Mouse (Mus musculus): ENCODE measurements at regions not wholly inside any gene's neighbourhood (a gene's known extent, or its start where the extent isn't known, plus 50 kb on each side); places are given as distances from the start of the nearest gene placed in this dataset.
A peak's percentile ranks its signal among the peaks of the same experiment; 100 is the strongest.

- no peak for DNase-seq (ENCODE audit: extremely low spot score in 1 of 2, low spot score in 2 of 2)
- Histone ChIP-seq H3K27ac (no peak overlapping the region), H3K4me3 (no peak overlapping the region)
- intact Hi-C loops (cut with DNase I), result no loop called here
- no peak for TF ChIP-seq CTCF (IDR thresholded peaks at IDR 0.05)
Observed at GRCm38 (mm10) chr4:26965831-26966230, 619.1 kb upstream of the Manea start.

- TF ChIP-seq CTCF (IDR thresholded peaks at IDR 0.05), result no peak
- intact Hi-C loops (cut with DNase I), result no loop called here
- no peak overlapping the region for H3K27ac ChIP-seq
Observed at GRCm38 (mm10) chr4:26964850-26965249, 618.2 kb upstream of the Manea start.

GRCm38 (mm10) chr4:26944617-26945016 is 597.9 kb upstream of the Manea start:
- no peak for DNase-seq (ENCODE audit: extremely low spot score in 1 of 2, low spot score in 2 of 2)
- no peak for TF ChIP-seq CTCF (IDR thresholded peaks at IDR 0.05)
- intact Hi-C loops (cut with DNase I), result no loop called here
- H3K4me3 ChIP-seq, result no peak overlapping the region
- H3K27ac ChIP-seq, result no peak overlapping the region

More at GRCm38 (mm10) chr4:26964850-26965249, 618.2 kb upstream of the Manea start:
- H3K4me3 ChIP-seq, result no peak overlapping the region
- DNase-seq (ENCODE audit: extremely low spot score in 1 of 2, low spot score in 2 of 2), result no peak

DNA sequence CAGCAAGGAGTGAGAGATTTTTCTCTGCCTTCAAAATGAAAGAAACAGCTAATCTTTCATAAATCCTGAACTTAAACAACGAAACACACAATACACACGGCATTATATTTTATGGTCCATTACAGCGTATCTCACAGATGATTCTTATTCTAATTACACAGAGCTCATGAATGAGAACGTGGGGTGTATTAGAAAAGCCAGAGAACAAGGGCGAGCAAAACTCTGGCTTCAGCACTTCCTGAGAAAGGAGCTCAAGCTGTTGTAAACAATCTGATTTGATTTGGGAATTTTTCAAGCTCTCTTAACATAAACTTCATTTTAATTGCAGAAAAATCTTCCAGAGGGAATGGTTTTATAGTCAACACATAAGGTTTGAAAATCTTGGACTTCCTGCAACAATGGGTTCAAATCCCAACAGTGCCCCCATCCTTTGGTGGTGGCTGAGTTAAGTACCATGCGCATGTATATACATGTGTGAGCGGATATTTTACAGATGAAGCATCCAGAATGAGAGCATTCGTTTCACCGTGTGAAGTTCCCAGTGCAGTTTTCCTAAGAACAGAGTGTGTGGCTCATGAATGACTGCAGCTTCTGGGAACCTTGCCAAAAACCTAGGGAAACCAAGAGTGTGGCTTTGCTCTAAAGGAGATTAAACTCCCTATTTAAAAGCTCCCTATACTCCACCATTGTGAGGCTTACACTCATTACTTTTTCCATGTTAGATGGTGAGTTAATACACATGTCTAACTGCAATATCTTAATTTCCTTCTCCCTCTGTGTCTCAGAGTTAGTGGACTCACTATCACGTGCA is 587.5 kb upstream of the Manea start:
- TF ChIP-seq CTCF (IDR thresholded peaks at IDR 0.05), result no peak; the same call in 1 of the 2 replicates
- Histone ChIP-seq H3K27ac (no peak overlapping the region), H3K4me3 (no peak overlapping the region)
- intact Hi-C loops (cut with DNase I), result loop anchor here (5.0 to 10.0 kb wide), 4 partner anchors 199 to 1878 kb away; partner anchors contain the start of gene Epha7
- peak; percentile 20 to 52 for DNase-seq (ENCODE audit: extremely low spot score in 1 of 2, low spot score in 2 of 2)

DNA sequence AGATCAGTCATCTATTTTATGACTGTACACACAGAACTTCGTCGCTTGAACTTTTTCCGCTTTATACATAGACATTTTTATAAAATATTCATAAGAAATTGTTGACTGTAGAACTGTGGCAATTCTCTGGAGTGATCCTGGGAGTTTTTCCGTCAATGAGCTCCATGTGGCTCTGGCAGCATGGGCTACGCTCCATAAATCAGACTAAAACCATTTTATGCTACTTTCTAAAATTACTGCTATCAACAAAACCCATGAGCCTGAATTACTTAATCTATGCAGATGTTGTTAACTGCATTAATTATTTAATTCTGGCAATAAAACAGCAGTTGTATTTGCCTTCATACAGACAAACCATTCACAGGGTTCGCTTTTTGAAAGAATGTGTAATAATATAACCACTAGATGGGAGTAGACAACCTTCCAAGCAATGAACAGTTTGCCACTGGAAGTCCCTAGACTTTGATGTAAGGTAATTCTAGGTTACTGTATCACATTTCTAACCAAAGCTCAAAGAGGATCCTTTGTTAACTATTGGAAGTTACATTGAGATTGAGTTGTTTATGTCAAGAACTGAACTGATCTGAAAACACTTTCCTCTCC is 583.3 kb upstream of the Manea start:
- Histone ChIP-seq H3K4me3 (peak overlapping the region; percentile 11; the same call in 1 of the 2 replicates), H3K27ac (no peak overlapping the region)
- TF ChIP-seq CTCF (IDR thresholded peaks at IDR 0.05), result peak; percentile 77
- intact Hi-C loops (cut with DNase I), result loop anchor here (5.0 to 10.0 kb wide), 4 partner anchors 195 to 1882 kb away; partner anchors contain the start of gene Epha7
- DNase-seq (ENCODE audit: extremely low spot score in 1 of 2, low spot score in 2 of 2), result no peak

- no peak for DNase-seq (ENCODE audit: extremely low spot score in 1 of 2, low spot score in 2 of 2)
- H3K4me3 ChIP-seq, result no peak overlapping the region
- no peak for TF ChIP-seq CTCF (IDR thresholded peaks at IDR 0.05)
- intact Hi-C loops (cut with DNase I), result no loop called here
- H3K27ac ChIP-seq, result no peak overlapping the region
Observed at GRCm38 (mm10) chr4:26926060-26926459, 579.4 kb upstream of the Manea start.

DNA sequence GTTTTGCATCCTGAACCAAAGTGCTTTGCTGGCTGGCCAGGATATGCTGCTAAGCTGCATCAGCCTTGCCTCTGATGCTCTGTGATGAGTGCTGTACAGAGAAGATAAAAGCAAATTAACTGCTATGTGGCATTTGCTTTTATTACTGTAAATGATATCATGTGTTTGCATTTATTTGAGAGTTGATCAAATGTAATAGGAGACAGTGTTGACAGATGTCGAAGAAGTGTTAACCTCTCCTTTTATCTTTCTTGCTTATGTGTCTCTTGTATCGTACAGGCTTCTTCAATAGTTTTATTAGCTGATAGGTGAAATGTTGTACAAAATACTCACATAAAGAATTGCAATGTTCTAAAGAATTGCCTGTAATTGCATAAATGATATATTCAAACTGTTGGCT is 541.8 kb upstream of the Manea start:
- TF ChIP-seq CTCF (IDR thresholded peaks at IDR 0.05), result no peak
- H3K4me3 ChIP-seq, result no peak overlapping the region
- intact Hi-C loops (cut with DNase I), result no loop called here

DNA sequence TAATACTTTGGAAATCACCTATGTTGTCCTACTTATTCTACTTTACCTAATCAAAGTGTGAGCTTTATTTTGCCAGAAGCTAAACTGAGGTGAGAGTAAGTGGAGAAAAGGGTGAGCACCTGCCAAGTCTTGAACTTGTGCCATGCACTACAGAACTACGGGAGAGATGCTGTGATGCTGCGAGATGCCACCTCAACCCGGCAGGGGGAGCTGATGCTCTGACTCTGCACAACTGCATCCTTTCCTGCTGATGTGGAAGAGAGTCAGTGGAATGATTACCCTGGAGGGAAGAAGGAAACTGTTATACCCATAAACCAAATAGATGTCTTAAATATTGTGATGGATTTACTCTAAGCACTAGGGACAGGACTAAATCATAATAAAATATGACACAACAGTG is 532.3 kb upstream of the Manea start:
- no peak for TF ChIP-seq CTCF (IDR thresholded peaks at IDR 0.05)
- intact Hi-C loops (cut with DNase I), result no loop called here
- H3K4me3 ChIP-seq, result no peak overlapping the region
- DNase-seq (ENCODE audit: extremely low spot score in 1 of 2, low spot score in 2 of 2), result no peak
- no peak overlapping the region for H3K27ac ChIP-seq

More for the DNA sequence above, 541.8 kb upstream of the Manea start:
- no peak for DNase-seq (ENCODE audit: extremely low spot score in 1 of 2, low spot score in 2 of 2)
- H3K27ac ChIP-seq, result no peak overlapping the region

DNA sequence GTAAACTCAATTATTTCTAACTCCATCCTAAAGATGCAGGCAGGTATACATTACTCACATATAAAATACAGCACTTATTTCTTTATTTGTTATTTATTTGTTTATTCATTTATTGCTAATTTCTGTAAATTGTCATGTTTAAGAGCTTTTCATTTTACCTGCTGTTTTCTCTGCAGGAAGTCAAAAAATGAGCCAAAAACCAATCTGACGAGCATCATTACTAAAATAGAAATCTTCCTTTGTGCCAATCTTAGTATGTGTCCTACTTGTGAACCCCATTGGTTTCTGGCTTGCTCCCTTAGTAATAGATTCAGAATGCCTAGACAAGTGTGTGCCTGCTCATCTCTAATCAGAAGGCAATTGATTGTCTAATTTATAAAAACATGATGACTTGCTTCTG is 495.1 kb upstream of the Manea start:
- Histone ChIP-seq H3K4me3 (no peak overlapping the region), H3K27ac (no peak overlapping the region)
- no peak for TF ChIP-seq CTCF (IDR thresholded peaks at IDR 0.05)
- intact Hi-C loops (cut with DNase I), result no loop called here
- DNase-seq (ENCODE audit: extremely low spot score in 1 of 2, low spot score in 2 of 2), result no peak

DNA sequence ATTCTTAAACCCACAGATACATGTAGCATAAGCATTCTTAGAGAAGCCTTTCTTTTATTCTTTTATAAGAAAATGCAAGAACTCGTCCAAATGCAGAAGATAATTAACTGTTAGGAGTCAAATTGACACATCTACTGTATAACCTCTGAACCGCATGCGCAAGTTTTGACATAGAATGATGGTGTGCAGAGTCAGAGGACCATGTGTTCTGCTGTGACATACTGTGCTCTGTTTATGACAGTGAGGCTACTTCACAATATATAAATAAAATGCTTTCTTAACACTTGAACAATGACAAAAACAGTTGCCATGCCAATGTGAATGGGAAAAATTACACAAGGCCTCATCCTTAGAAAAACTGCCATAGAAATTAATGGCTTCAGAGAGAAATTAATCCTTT is 454.1 kb upstream of the Manea start:
- Histone ChIP-seq H3K27ac (no peak overlapping the region), H3K4me3 (no peak overlapping the region)
- no peak for DNase-seq (ENCODE audit: extremely low spot score in 1 of 2, low spot score in 2 of 2)
- intact Hi-C loops (cut with DNase I), result no loop called here
- no peak for TF ChIP-seq CTCF (IDR thresholded peaks at IDR 0.05)

DNA sequence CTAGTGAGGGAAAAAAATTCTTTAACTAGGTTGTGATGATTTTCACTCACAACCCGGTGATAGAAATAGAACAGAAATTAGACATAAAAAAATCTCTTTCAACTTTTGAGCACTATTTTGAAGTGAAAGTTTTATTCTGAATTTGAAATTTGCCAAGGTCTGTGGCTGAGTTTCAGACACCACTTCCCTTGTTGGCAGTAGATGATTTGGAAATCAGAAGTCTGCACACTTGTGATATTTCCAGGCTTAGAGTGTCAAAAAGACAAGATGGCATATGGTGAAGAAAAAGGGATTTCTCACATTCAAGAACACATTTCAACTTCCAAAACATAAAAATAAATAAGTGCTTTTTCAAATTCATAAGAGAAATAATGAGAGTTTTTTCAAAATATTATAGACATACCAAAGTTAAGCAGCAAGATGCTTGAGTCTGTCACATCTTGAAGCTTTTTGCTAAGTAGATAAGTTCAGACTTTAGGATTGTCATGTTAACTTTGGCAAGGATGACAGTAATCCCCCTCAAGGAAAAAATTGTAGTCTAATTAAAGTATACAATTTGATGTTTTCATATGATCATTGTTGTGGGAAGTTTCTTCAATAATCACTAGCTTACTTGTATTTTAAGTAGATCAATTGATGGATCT is 446.6 kb upstream of the Manea start:
- H3K27ac ChIP-seq, result no peak overlapping the region
- H3K4me3 ChIP-seq, result no peak overlapping the region
- TF ChIP-seq CTCF (IDR thresholded peaks at IDR 0.05), result no peak
- no peak for DNase-seq (ENCODE audit: extremely low spot score in 1 of 2, low spot score in 2 of 2)
- intact Hi-C loops (cut with DNase I), result loop anchor here (5.0 kb wide), 1 partner anchor 86 kb away; no protein-coding TSS in a partner anchor

GRCm38 (mm10) chr4:26767896-26768295 is 421.2 kb upstream of the Manea start:
- no peak for TF ChIP-seq CTCF (IDR thresholded peaks at IDR 0.05)
- no peak for DNase-seq (ENCODE audit: extremely low spot score in 1 of 2, low spot score in 2 of 2)
- intact Hi-C loops (cut with DNase I), result no loop called here
- Histone ChIP-seq H3K27ac (no peak overlapping the region), H3K4me3 (no peak overlapping the region)
